Mouse (Mus musculus): ENCODE measurements at regions not wholly inside any gene's neighbourhood (a gene's known extent, or its start where the extent isn't known, plus 50 kb on each side); places are given as distances from the start of the nearest gene placed in this dataset.

GRCm38 (mm10) chr8:96318367-96318766, 430.0 kb upstream of the Got2 start:
- dilution Hi-C loops (cut with MboI; ENCODE audit: extremely low pct_ligation_motif_present, extremely low pct_unique_long_range_greater_than_20kb, low sequenced_read_pairs) (no loop called here), in situ Hi-C loops (cut with MboI; ENCODE audit: low pct_ligation_motif_present, low pct_unique_long_range_greater_than_20kb, low sequenced_read_pairs) (loop anchor here (25.0 kb wide), 1 partner anchor 356 kb away; no protein-coding TSS in a partner anchor)
- H3K9ac ChIP-seq (ENCODE audit: insufficient read depth, low read depth): no peak overlapping the region
- H3K4me2 ChIP-seq (ENCODE audit: insufficient read depth, low read depth, poor library complexity, severe bottlenecking): no peak overlapping the region
- H3K36me3 ChIP-seq (replicated peaks in 1 of 2; ENCODE audit: control insufficient read depth in 1 of 2, insufficient read depth in 1 of 2, low read length in 1 of 2): no peaks in the 10 kb centered on the region
- DNase-seq (ENCODE audit: extremely low read depth): peak; percentile 6
- no peaks in the 10 kb centered on the region for H3K27me3 ChIP-seq (replicated peaks)
- TF ChIP-seq BHLHE40 (IDR thresholded peaks at IDR 0.05; ENCODE audit: low read depth, low read length) (no peak), CHD1 (IDR thresholded peaks at IDR 0.05; ENCODE audit: low read depth, low read length) (no peak), MXI1 (IDR thresholded peaks at IDR 0.05; ENCODE audit: low read depth, low read length) (no peak), USF2 (conservative IDR thresholded peaks at IDR 0.05; ENCODE audit: low read depth, low read length) (no peak), MAX (IDR thresholded peaks at IDR 0.05; ENCODE audit: low read length) (no peak), CTCF (conservative IDR thresholded peaks at IDR 0.05 in 1 of 2, IDR thresholded peaks at IDR 0.05 in 1 of 2; ENCODE audit: low read depth in 2 of 2, low read length in 2 of 2) (peak in 1 of 2 experiments; percentile 37; a peak in 1 of 4 replicates), ZNF384 (IDR thresholded peaks at IDR 0.05; ENCODE audit: low read depth, low read length) (no peak), SMC3 (IDR thresholded peaks at IDR 0.05; ENCODE audit: low read depth, low read length) (peak; percentile 34), ELF1 (IDR thresholded peaks at IDR 0.05; ENCODE audit: low read depth, low read length) (no peak), CHD2 (IDR thresholded peaks at IDR 0.05; ENCODE audit: low read length) (no peak)
- H3K27ac ChIP-seq (ENCODE audit: insufficient read depth, low read depth): no peak overlapping the region
- H3K79me2 ChIP-seq (replicated peaks; ENCODE audit: control insufficient read depth, extremely low read depth, insufficient read depth, poor library complexity, severe bottlenecking): no peaks in the 10 kb centered on the region
- no peaks in the 10 kb centered on the region for H3K4me1 ChIP-seq (ENCODE audit: control insufficient read depth in 1 of 2, insufficient read depth in 2 of 2)
- no peak overlapping the region for H3K4me3 ChIP-seq (replicated peaks in 1 of 3; ENCODE audit: low read depth in 2 of 3, low read length in 2 of 3, poor library complexity in 1 of 3)
- H3K9me3 ChIP-seq (replicated peaks; ENCODE audit: low read length): peaks cover 5% of the 10 kb centered on the region

DNA sequence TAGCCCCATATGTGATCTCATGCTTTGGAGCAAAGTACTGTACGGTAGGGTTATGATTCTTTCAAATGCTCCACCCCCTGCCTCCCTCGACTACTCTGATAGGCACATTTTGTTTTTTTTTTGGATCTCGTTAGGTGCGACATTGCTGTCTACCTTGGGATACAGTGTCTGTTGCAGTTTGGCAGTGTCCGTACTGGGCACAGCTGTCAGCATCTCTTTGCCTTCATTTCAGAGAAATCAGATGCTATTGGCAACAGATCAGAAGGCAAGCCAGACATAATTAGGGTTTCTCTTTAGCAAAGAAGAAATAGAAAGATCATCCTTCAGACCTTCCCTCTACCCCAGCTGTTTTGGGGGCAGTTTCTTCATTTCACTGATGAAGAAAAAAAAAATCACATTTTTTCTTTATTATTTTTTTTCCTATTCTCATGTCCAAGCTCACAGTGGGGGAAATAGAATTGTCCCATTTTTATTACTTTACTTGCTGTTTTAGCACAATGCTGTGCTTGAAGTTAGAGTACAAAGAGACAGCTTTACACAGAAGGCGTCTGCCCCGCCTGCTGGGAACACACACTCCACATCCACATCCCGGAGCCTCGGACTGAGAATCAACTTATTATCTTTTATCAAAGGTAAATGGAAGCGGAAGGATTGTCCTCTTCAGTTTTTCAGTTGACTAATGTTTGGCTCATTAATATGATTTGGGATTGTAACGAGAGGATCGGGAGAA, 420.8 kb upstream of the Got2 start:
- DNase-seq (ENCODE audit: extremely low read depth): no peak
- in situ Hi-C loops (cut with MboI; ENCODE audit: low pct_ligation_motif_present, low pct_unique_long_range_greater_than_20kb, low sequenced_read_pairs): loop anchor here (25.0 kb wide), 1 partner anchor 347 kb away; no protein-coding TSS in a partner anchor

DNA sequence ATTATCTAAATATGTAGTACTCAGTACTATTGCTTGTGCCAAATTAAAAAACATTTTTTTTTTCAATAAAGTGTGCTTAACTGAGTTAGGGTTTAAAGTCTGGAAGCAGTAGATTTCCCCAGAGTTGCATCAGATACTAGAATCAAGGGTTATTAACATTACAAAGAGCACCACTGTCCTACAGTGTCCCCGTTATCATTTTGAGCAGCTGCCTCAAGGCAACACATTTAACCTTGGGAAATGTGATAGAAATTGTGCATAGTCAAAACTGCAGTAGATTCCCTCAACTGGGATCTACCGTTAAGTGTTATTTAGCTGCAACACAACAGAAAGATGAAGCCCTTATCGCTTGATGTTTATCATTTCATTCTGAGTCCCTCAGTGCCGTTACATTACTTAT, 408.3 kb upstream of the Got2 start:
- in situ Hi-C loops (cut with MboI; ENCODE audit: low pct_ligation_motif_present, low pct_unique_long_range_greater_than_20kb, low sequenced_read_pairs) (no loop called here), dilution Hi-C loops (cut with MboI; ENCODE audit: extremely low pct_ligation_motif_present, extremely low pct_unique_long_range_greater_than_20kb, low sequenced_read_pairs) (no loop called here)
- no peaks in the 10 kb centered on the region for H3K79me2 ChIP-seq (replicated peaks; ENCODE audit: control insufficient read depth, extremely low read depth, insufficient read depth, poor library complexity, severe bottlenecking)
- TF ChIP-seq POLR2A (IDR thresholded peaks at IDR 0.05; ENCODE audit: low read depth, low read length) (no peak), TCF12 (IDR thresholded peaks at IDR 0.05; ENCODE audit: low read depth, low read length) (no peak), NELFE (IDR thresholded peaks at IDR 0.05; ENCODE audit: low read depth, low read length) (no peak), CHD2 (IDR thresholded peaks at IDR 0.05; ENCODE audit: low read length) (no peak), SMC3 (IDR thresholded peaks at IDR 0.05; ENCODE audit: low read depth, low read length) (no peak), E2F4 (IDR thresholded peaks at IDR 0.05; ENCODE audit: insufficient replicate concordance, low read depth, low read length) (no peak), CHD1 (IDR thresholded peaks at IDR 0.05; ENCODE audit: low read depth, low read length) (no peak), BHLHE40 (IDR thresholded peaks at IDR 0.05; ENCODE audit: low read depth, low read length) (no peak), JUN (IDR thresholded peaks at IDR 0.05; ENCODE audit: insufficient read depth, low read depth, low read length) (no peak), EP300 (IDR thresholded peaks at IDR 0.05; ENCODE audit: low read length) (no peak), POLR2AphosphoS2 (IDR thresholded peaks at IDR 0.05; ENCODE audit: low read depth, low read length) (no peak), NRF1 (IDR thresholded peaks at IDR 0.05; ENCODE audit: low read depth, low read length) (no peak)
- DNase-seq (ENCODE audit: extremely low read depth): no peak
- peaks cover 2% of the 10 kb centered on the region for H3K27me3 ChIP-seq (replicated peaks)
- H3K27ac ChIP-seq (ENCODE audit: insufficient read depth, low read depth): no peak overlapping the region
- no peaks in the 10 kb centered on the region for H3K36me3 ChIP-seq (replicated peaks in 1 of 2; ENCODE audit: control insufficient read depth in 1 of 2, insufficient read depth in 1 of 2, low read length in 1 of 2)
- no peak overlapping the region for H3K4me2 ChIP-seq (ENCODE audit: insufficient read depth, low read depth, poor library complexity, severe bottlenecking)
- no peaks in the 10 kb centered on the region for H3K9me3 ChIP-seq (replicated peaks; ENCODE audit: low read length)
- no peak overlapping the region for H3K4me3 ChIP-seq (replicated peaks in 1 of 3; ENCODE audit: low read depth in 2 of 3, low read length in 2 of 3, poor library complexity in 1 of 3)
- no peak overlapping the region for H3K9ac ChIP-seq (ENCODE audit: insufficient read depth, low read depth)
- no peaks in the 10 kb centered on the region for H3K4me1 ChIP-seq (ENCODE audit: control insufficient read depth in 1 of 2, insufficient read depth in 2 of 2)

More for the DNA sequence above, 420.8 kb upstream of the Got2 start:
- no peaks in the 10 kb centered on the region for H3K9me3 ChIP-seq (replicated peaks; ENCODE audit: low read length)
- H3K9ac ChIP-seq (ENCODE audit: insufficient read depth, low read depth): no peak overlapping the region
- no peaks in the 10 kb centered on the region for H3K36me3 ChIP-seq (replicated peaks in 1 of 2; ENCODE audit: control insufficient read depth in 1 of 2, insufficient read depth in 1 of 2, low read length in 1 of 2)
- dilution Hi-C loops (cut with MboI; ENCODE audit: extremely low pct_ligation_motif_present, extremely low pct_unique_long_range_greater_than_20kb, low sequenced_read_pairs): no loop called here
- no peak overlapping the region for H3K4me3 ChIP-seq (replicated peaks in 1 of 3; ENCODE audit: low read depth in 2 of 3, low read length in 2 of 3, poor library complexity in 1 of 3)
- H3K4me1 ChIP-seq (ENCODE audit: control insufficient read depth in 1 of 2, insufficient read depth in 2 of 2): no peaks in the 10 kb centered on the region
- no peak overlapping the region for H3K27ac ChIP-seq (ENCODE audit: insufficient read depth, low read depth)
- peaks cover 11% of the 10 kb centered on the region for H3K27me3 ChIP-seq (replicated peaks)
- no peak overlapping the region for H3K4me2 ChIP-seq (ENCODE audit: insufficient read depth, low read depth, poor library complexity, severe bottlenecking)
- no peak for TF ChIP-seq IRF4 (IDR thresholded peaks at IDR 0.05; ENCODE audit: low read depth, low read length)
- H3K79me2 ChIP-seq (replicated peaks; ENCODE audit: control insufficient read depth, extremely low read depth, insufficient read depth, poor library complexity, severe bottlenecking): no peaks in the 10 kb centered on the region

All from CH12.LX (cell line).